Mouse (Mus musculus) forebrain, postnatal 0 days (tissue): ENCODE measurements around the gene Prkca. TPM values are rescaled to one million over a fixed set of nuclear protein-coding genes. Genes with fewer than 3 reads are reported as not detected.

Source experiments
- ATAC-seq: fragments of 200-750 bp; cut with Nextera tagmentation; 2 replicates; pipeline ENCODE4 v1.8.0; 2017; ENCODE audit warnings: mild to moderate bottlenecking, moderate library complexity
- DNase-seq: peaks from one replicate; pipeline ENCODE4 v3.0.0-alpha.2; 2015
- H3K27ac ChIP-seq: fragments of 300-500 bp; sonication (generic); 2 replicates; pipeline ENCODE4 v1.5.1; 2014; ENCODE audit warnings: low read depth, mild to moderate bottlenecking, antibody characterized with exemption, low read length, moderate library complexity, mixed read lengths
- H3K27me3 ChIP-seq: fragments of 300-500 bp; sonication (generic); 2 replicates; pipeline ENCODE4 v1.6.1; 2014; ENCODE audit warnings: mild to moderate bottlenecking, low read length, mixed read lengths; ENCODE audit not compliant: insufficient read depth
- H3K36me3 ChIP-seq: fragments of 300-500 bp; sonication (generic); 2 replicates; pipeline ENCODE4 v1.6.1; 2014; ENCODE audit warnings: mild to moderate bottlenecking, moderate library complexity; ENCODE audit not compliant: insufficient read depth
- H3K4me1 ChIP-seq: fragments of 300-500 bp; sonication (generic); 2 replicates; pipeline ENCODE4 v1.6.1; 2014; ENCODE audit warnings: antibody characterized with exemption; ENCODE audit not compliant: insufficient read depth
- H3K4me2 ChIP-seq: fragments of 300-500 bp; sonication (generic); 2 replicates; pipeline ENCODE4 v1.6.1; 2014; ENCODE audit warnings: low read depth, mild to moderate bottlenecking, moderate library complexity
- H3K4me3 ChIP-seq: fragments of 300-500 bp; sonication (generic); 2 replicates; pipeline ENCODE4 v1.5.1; 2014; ENCODE audit warnings: low read depth, low read length, mixed read lengths
- H3K9ac ChIP-seq: fragments of 300-500 bp; sonication (generic); 2 replicates; pipeline ENCODE4 v1.6.1; 2014; ENCODE audit warnings: mild to moderate bottlenecking
- H3K9me3 ChIP-seq: fragments of 300-500 bp; sonication (generic); 2 replicates; pipeline ENCODE4 v1.6.1; 2016; ENCODE audit warnings: low read length
- CTCF ChIP-seq: sonication (generic); IDR thresholded peaks from 2 replicates; pipeline ENCODE4 v1.5.1; 2016; ENCODE audit warnings: antibody characterized with exemption, control low read depth, low read depth
- WGBS: fragments of 180-500 bp; shearing (Covaris S2); extraction: QIAGEN DNeasy Blood & Tissue Kit; methylation state at CpG from one replicate; pipeline ENCODE4 v1.1.7; 2014; 5-methylcytosine and 5-hydroxymethylcytosine counted together
- polyA plus RNA-seq: library from polyadenylated mRNA; unstranded; fragments of >200 nt; fragmentation: Nextera tagmentation; extraction: Ambion mirVana; gene quantifications from 2 replicates; pipeline ENCODE4 v1.2.1, GENCODE M21; 2015
- total RNA-seq: library from RNA; depleted of rRNA; stranded (reverse); fragments of >200 nt; gene quantifications from 2 replicates; pipeline ENCODE4 v1.2.3, GENCODE M21; 2014

Prkca gene
- total and polyA plus RNA-seq, 2 experiments from 2014 or later = 5.0 to 30.0 TPM

GRCm38 (mm10) chr11:108176715-108177114, 167.0 kb downstream of the Prkca start:
- Histone ChIP-seq H3K9ac (no peak overlapping the region), H3K36me3 (no peaks in the 10 kb centered on the region), H3K9me3 (no peaks in the 10 kb centered on the region), H3K27ac (no peak overlapping the region), H3K4me1 (peaks cover 18% of the 10 kb centered on the region), H3K4me2 (no peak overlapping the region), H3K27me3 (no peaks in the 10 kb centered on the region), H3K4me3 (no peak overlapping the region)
- DNase-seq (no peak), ATAC-seq (no peak)
- 71% methylated on average over 5 of the region's 5 CpGs for WGBS
- no peak for TF ChIP-seq CTCF

- TF ChIP-seq CTCF = no peak
- no peak overlapping the region for H3K9ac ChIP-seq
- H3K4me1 ChIP-seq = peaks cover 7% of the 10 kb centered on the region; the same call in 1 of the 2 replicates
- no peaks in the 10 kb centered on the region for H3K27me3 ChIP-seq
- no peaks in the 10 kb centered on the region for H3K9me3 ChIP-seq
- H3K36me3 ChIP-seq = no peaks in the 10 kb centered on the region
- 45% methylated on average over 5 of the region's 5 CpGs for WGBS
- no peak overlapping the region for H3K4me2 ChIP-seq
- peak overlapping the region; percentile 72 for H3K27ac ChIP-seq
- no peak overlapping the region for H3K4me3 ChIP-seq
- DNase-seq (peak; percentile 81), ATAC-seq (peak; percentile 95)
Observed at GRCm38 (mm10) chr11:108171917-108172316, 171.8 kb downstream of the Prkca start.

GRCm38 (mm10) chr11:108171260-108171659, 172.5 kb downstream of the Prkca start:
- no peak for TF ChIP-seq CTCF
- Histone ChIP-seq H3K27me3 (no peaks in the 10 kb centered on the region), H3K4me1 (peaks cover 8% of the 10 kb centered on the region; the same call in 1 of the 2 replicates), H3K4me3 (no peak overlapping the region), H3K9me3 (no peaks in the 10 kb centered on the region), H3K4me2 (no peak overlapping the region), H3K27ac (peak overlapping the region; percentile 72; the same call in 1 of the 2 replicates), H3K9ac (no peak overlapping the region), H3K36me3 (no peaks in the 10 kb centered on the region)
- DNase-seq = no peak
- no peak for ATAC-seq
- 90% methylated on average over 6 of the region's 6 CpGs for WGBS

- H3K4me3 ChIP-seq = no peak overlapping the region
- ATAC-seq (no peak), DNase-seq (no peak)
- no peak overlapping the region for H3K4me2 ChIP-seq
- H3K9me3 ChIP-seq = no peaks in the 10 kb centered on the region
- no peak for TF ChIP-seq CTCF
- peaks cover 17% of the 10 kb centered on the region; the same call in 1 of the 2 replicates for H3K4me1 ChIP-seq
- no peaks in the 10 kb centered on the region for H3K36me3 ChIP-seq
- H3K27ac ChIP-seq = no peak overlapping the region
- no peaks in the 10 kb centered on the region for H3K27me3 ChIP-seq
- 79% methylated on average over 3 of the region's 3 CpGs for WGBS
- H3K9ac ChIP-seq = no peak overlapping the region
Observed at GRCm38 (mm10) chr11:108170107-108170506, 173.6 kb downstream of the Prkca start.

- H3K27ac ChIP-seq = peak overlapping the region; percentile 79
- ATAC-seq = peak; percentile 62
Observed at GRCm38 (mm10) chr11:108165725-108166124, 178.0 kb downstream of the Prkca start.

GRCm38 (mm10) chr11:108162639-108163038, 181.1 kb downstream of the Prkca start:
- Histone ChIP-seq H3K36me3 (no peaks in the 10 kb centered on the region), H3K9me3 (no peaks in the 10 kb centered on the region; the same call in 1 of the 2 replicates), H3K4me2 (no peak overlapping the region), H3K4me1 (0 out of 2 replicates have a peak, but pooled peaks cover 18% of the 10 kb centered on the region), H3K4me3 (no peak overlapping the region), H3K27ac (no peak overlapping the region; the same call in 1 of the 2 replicates), H3K27me3 (no peaks in the 10 kb centered on the region), H3K9ac (no peak overlapping the region)
- DNase-seq (no peak), ATAC-seq (no peak; the same call in 1 of the 2 replicates)
- WGBS = 37% methylated on average over 1 of the region's 1 CpGs
- TF ChIP-seq CTCF = no peak

More at GRCm38 (mm10) chr11:108165725-108166124, 178.0 kb downstream of the Prkca start:
- Histone ChIP-seq H3K27me3 (no peaks in the 10 kb centered on the region), H3K9ac (0 out of 2 replicates have a peak overlapping the region, but pooled peaks have one; percentile 7), H3K36me3 (no peaks in the 10 kb centered on the region), H3K4me1 (0 out of 2 replicates have a peak, but pooled peaks cover 18% of the 10 kb centered on the region), H3K4me2 (no peak overlapping the region), H3K9me3 (no peaks in the 10 kb centered on the region), H3K4me3 (no peak overlapping the region)
- TF ChIP-seq CTCF = no peak
- peak; percentile 47 for DNase-seq
- 19% methylated on average over 9 of the region's 9 CpGs for WGBS

GRCm38 (mm10) chr11:108162110-108162509, 181.6 kb downstream of the Prkca start:
- DNase-seq (no peak), ATAC-seq (peak; percentile 55; the same call in 1 of the 2 replicates)
- WGBS = 13% methylated on average over 4 of the region's 4 CpGs
- Histone ChIP-seq H3K4me2 (no peak overlapping the region), H3K27me3 (no peaks in the 10 kb centered on the region), H3K9me3 (no peaks in the 10 kb centered on the region; the same call in 1 of the 2 replicates), H3K27ac (no peak overlapping the region), H3K36me3 (no peaks in the 10 kb centered on the region), H3K4me1 (0 out of 2 replicates have a peak, but pooled peaks cover 18% of the 10 kb centered on the region), H3K9ac (no peak overlapping the region), H3K4me3 (no peak overlapping the region)
- TF ChIP-seq CTCF = no peak
